Comparison of ENCODE assay signal across 9 mouse cellular contexts in the genomic region with DNA sequence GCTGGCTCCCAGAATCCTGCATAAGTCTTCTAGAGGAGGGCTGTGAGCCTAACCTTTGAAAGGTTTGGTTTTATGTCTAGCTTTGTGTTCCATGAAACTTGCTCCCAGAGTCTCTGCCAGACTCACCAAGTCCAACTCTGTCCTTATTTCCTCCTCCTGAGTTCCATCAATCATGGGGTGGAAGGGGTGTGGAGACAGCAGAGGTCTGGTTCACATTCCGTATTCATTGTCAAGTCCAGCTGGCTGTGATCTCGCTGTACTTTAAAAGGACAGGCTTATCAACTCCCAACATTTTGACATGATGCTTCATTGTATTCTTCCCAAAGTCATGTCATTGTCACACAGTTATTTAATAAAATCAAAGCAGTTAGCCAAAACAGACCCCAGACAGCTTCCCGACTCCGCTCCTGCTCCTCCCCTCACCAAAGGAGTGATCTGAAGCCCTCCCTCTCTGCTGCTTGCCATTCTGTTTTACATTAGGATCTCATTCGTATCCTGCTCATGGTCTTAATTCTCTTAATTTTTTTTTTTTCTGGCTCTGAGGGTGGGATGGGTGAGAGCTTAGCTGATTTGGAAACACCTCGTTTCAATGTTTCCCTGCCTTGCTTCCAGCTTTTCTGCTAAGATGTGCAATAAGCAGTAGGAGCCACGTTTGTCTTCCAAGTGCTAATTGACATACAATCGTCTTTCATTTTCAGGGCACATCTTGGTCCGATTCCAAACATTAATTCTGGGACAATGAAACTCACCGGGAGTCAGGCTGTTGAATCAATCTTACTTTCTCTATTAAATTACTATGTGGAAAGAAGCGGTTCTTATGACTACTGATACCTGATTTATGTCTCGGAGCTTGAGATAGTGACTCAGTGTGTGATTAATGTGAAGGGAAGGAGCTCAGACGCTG.
DNase-seq lines count a peak whose midpoint lies in the region; ATAC-seq lines count a peak whose summit lies in the region.
"Had no signal": no experiment of that assay in that cellular context is flagged by ENCODE, and none has a peak within 500 bp of the region (broad histone marks: within the 10 kb centered on the region; RNA-seq: fewer than 3 reads in every experiment).

No protein-coding gene starts in this region.

- no peaks in the 10 kb centered on the region for H3K9me3 ChIP-seq in forebrain, embryonic 15.5 days
- no peaks in the 10 kb centered on the region for H3K9me3 ChIP-seq in forebrain, embryonic 10.5 days
- no peaks in the 10 kb centered on the region for H3K9me3 ChIP-seq in lung, embryonic 15.5 days
- no peaks in the 10 kb centered on the region for H3K9me3 ChIP-seq in limb, embryonic 15.5 days
- H3K9me3 ChIP-seq in intestine, embryonic 16.5 days (ENCODE audit: control insufficient read depth, low read length), result no peaks in the 10 kb centered on the region

- no peaks in the 10 kb centered on the region for H3K27me3 ChIP-seq in forebrain, embryonic 15.5 days
- H3K27me3 ChIP-seq in forebrain, embryonic 10.5 days (ENCODE audit: poor library complexity, severe bottlenecking), result no peaks in the 10 kb centered on the region
- H3K27me3 ChIP-seq in lung, embryonic 15.5 days, result no peaks in the 10 kb centered on the region
- no peaks in the 10 kb centered on the region for H3K27me3 ChIP-seq in limb, embryonic 15.5 days
- H3K27me3 ChIP-seq in intestine, embryonic 16.5 days (replicated peaks; ENCODE audit: control insufficient read depth, insufficient read depth, low read length), result no peaks in the 10 kb centered on the region

- H3K36me3 ChIP-seq in forebrain, embryonic 15.5 days, result no peaks in the 10 kb centered on the region
- H3K36me3 ChIP-seq in forebrain, embryonic 10.5 days (replicated peaks), result no peaks in the 10 kb centered on the region
- H3K36me3 ChIP-seq in lung, embryonic 15.5 days, result no peaks in the 10 kb centered on the region
- no peaks in the 10 kb centered on the region for H3K36me3 ChIP-seq in limb, embryonic 15.5 days
- H3K36me3 ChIP-seq in intestine, embryonic 16.5 days (ENCODE audit: control insufficient read depth, insufficient read depth, low read length), result no peaks in the 10 kb centered on the region

- H3K4me3 ChIP-seq in forebrain, embryonic 15.5 days, result no peak overlapping the region
- H3K4me3 ChIP-seq in forebrain, embryonic 10.5 days, result no peak overlapping the region
- H3K4me3 ChIP-seq in lung, embryonic 15.5 days, result no peak overlapping the region
- no peak overlapping the region for H3K4me3 ChIP-seq in limb, embryonic 15.5 days
- no peak overlapping the region for H3K4me3 ChIP-seq in intestine, embryonic 16.5 days (ENCODE audit: low read length)

- 0 out of 2 replicates have a peak, but pooled peaks have one; percentile 11 for ATAC-seq in forebrain, embryonic 15.5 days (replicated peaks)
- peak; percentile 59; the same call in 1 of the 2 replicates for ATAC-seq in lung, embryonic 15.5 days (ENCODE audit: borderline replicate concordance, extremely low read depth, low FRiP score, low TSS enrichment)
- ATAC-seq in limb, embryonic 15.5 days (ENCODE audit: insufficient number of reproducible peaks, low FRiP score, low TSS enrichment, low read depth), result no peak
- no peak for ATAC-seq in intestine, embryonic 16.5 days

- no peak overlapping the region for H3K9ac ChIP-seq in forebrain, embryonic 15.5 days (replicated peaks)
- no peak overlapping the region for H3K9ac ChIP-seq in lung, embryonic 15.5 days
- H3K9ac ChIP-seq in limb, embryonic 15.5 days, result no peak overlapping the region
- no peak overlapping the region for H3K9ac ChIP-seq in intestine, embryonic 16.5 days (ENCODE audit: low read depth, low read length)

- H3K27ac ChIP-seq in forebrain, embryonic 15.5 days (replicated peaks), result peak overlapping the region; percentile 39; the same call in 1 of the 2 replicates
- no peak overlapping the region for H3K27ac ChIP-seq in forebrain, embryonic 10.5 days
- no peak overlapping the region for H3K27ac ChIP-seq in lung, embryonic 15.5 days
- H3K27ac ChIP-seq in limb, embryonic 15.5 days, result peak overlapping the region; percentile 55; the same call in 1 of the 2 replicates
- H3K27ac ChIP-seq in intestine, embryonic 16.5 days (ENCODE audit: low read length), result no peak overlapping the region

- peak overlapping the region; percentile 24 for H3K4me2 ChIP-seq in forebrain, embryonic 15.5 days (replicated peaks)
- H3K4me2 ChIP-seq in lung, embryonic 15.5 days, result no peak overlapping the region
- H3K4me2 ChIP-seq in limb, embryonic 15.5 days, result no peak overlapping the region
- H3K4me2 ChIP-seq in intestine, embryonic 16.5 days (ENCODE audit: low read depth, low read length), result no peak overlapping the region

- 24% methylated on average over 13 of the region's 13 CpGs for WGBS in forebrain, embryonic 15.5 days
- WGBS in forebrain, embryonic 10.5 days, result 86% methylated on average over 13 of the region's 13 CpGs
- WGBS in lung, embryonic 15.5 days, result 40% methylated on average over 13 of the region's 13 CpGs
- WGBS in limb, embryonic 15.5 days, result 50% methylated on average over 13 of the region's 13 CpGs
- WGBS in intestine, embryonic 16.5 days, result 60% methylated on average over 13 of the region's 13 CpGs

- H3K4me1 ChIP-seq in forebrain, embryonic 15.5 days, result peaks cover 32% of the 10 kb centered on the region
- peaks cover 4% of the 10 kb centered on the region; the same call in 1 of the 2 replicates for H3K4me1 ChIP-seq in forebrain, embryonic 10.5 days
- peaks cover 31% of the 10 kb centered on the region for H3K4me1 ChIP-seq in lung, embryonic 15.5 days
- 0 out of 2 replicates have a peak, but pooled peaks cover 5% of the 10 kb centered on the region for H3K4me1 ChIP-seq in limb, embryonic 15.5 days
- H3K4me1 ChIP-seq in intestine, embryonic 16.5 days (ENCODE audit: control insufficient read depth, insufficient read depth, low read length), result peaks cover 5% of the 10 kb centered on the region; the same call in 1 of the 2 replicates

- no peak for DNase-seq in forebrain, embryonic 10.5 days (ENCODE audit: extremely low spot score, low spot score)
- no peak for DNase-seq in lung, postnatal 4 days
- DNase-seq in embryo, embryonic 11 days, result peak; percentile 30
- no peak for DNase-seq in gastrocnemius, postnatal 25 days
- DNase-seq: cerebellum, adult 9-10 months had no signal

Comparison
In these comparisons a context has a peak if more than half of its experiments do, and no peak if none do; other contexts are left out.
1. H3K27ac ChIP-seq: peak in forebrain, embryonic 15.5 days (single experiment) and limb, embryonic 15.5 days (single experiment); none in forebrain, embryonic 10.5 days (single experiment), lung, embryonic 15.5 days (single experiment) and intestine, embryonic 16.5 days (single experiment).
2. ATAC-seq: peak in forebrain, embryonic 15.5 days (single experiment) and lung, embryonic 15.5 days (single experiment); none in limb, embryonic 15.5 days (single experiment) and intestine, embryonic 16.5 days (single experiment).